Mouse (Mus musculus) thymus, postnatal 14 days (tissue): ENCODE measurements around the gene Lmo2.

Experiments used
- DNase-seq: peaks from one replicate; pipeline ENCODE4 v3.0.0; 2021

Gene Lmo2

GRCm38 (mm10) chr2:103945571-103946092, 12.2 kb upstream of the Lmo2 start:
- DNase-seq, result peak; percentile 40

- no peak for DNase-seq
These were observed 10.9 kb upstream of the Lmo2 start for GRCm38 (mm10) chr2:103946892-103947291.

GRCm38 (mm10) chr2:103947982-103948655, 9.7 kb upstream of the Lmo2 start:
- no peak for DNase-seq

- no peak for DNase-seq
These were observed 4.5 kb upstream of the Lmo2 start for GRCm38 (mm10) chr2:103953050-103953835.

GRCm38 (mm10) chr2:103955714-103956113, 2.1 kb upstream of the Lmo2 start:
- no peak for DNase-seq

GRCm38 (mm10) chr2:103956867-103957266, 919 bp upstream of the Lmo2 start:
- DNase-seq, result no peak

GRCm38 (mm10) chr2:103958634-103959033, 848 bp downstream of the Lmo2 start:
- DNase-seq, result no peak

GRCm38 (mm10) chr2:103959066-103959465, 1.3 kb downstream of the Lmo2 start:
- DNase-seq, result no peak

GRCm38 (mm10) chr2:103959574-103959973, 1.8 kb downstream of the Lmo2 start:
- no peak for DNase-seq

GRCm38 (mm10) chr2:103962349-103962748, 4.6 kb downstream of the Lmo2 start:
- no peak for DNase-seq

GRCm38 (mm10) chr2:103965391-103965790, 7.6 kb downstream of the Lmo2 start:
- DNase-seq, result no peak

- no peak for DNase-seq
These were observed 10.4 kb downstream of the Lmo2 start for GRCm38 (mm10) chr2:103968186-103968585.

- DNase-seq, result no peak
These were observed 11.2 kb downstream of the Lmo2 start for GRCm38 (mm10) chr2:103968919-103969436.

GRCm38 (mm10) chr2:103969437-103970040, 11.8 kb downstream of the Lmo2 start:
- peak; percentile 17 for DNase-seq

- peak; percentile 33 for DNase-seq
These were observed 12.4 kb downstream of the Lmo2 start for GRCm38 (mm10) chr2:103970041-103970790.

- DNase-seq, result no peak
These were observed 13.2 kb downstream of the Lmo2 start for GRCm38 (mm10) chr2:103970791-103971649.

GRCm38 (mm10) chr2:103971838-103972237, 14.1 kb downstream of the Lmo2 start:
- no peak for DNase-seq

GRCm38 (mm10) chr2:103975904-103976303, 18.1 kb downstream of the Lmo2 start:
- no peak for DNase-seq

- DNase-seq, result no peak
These were observed 19.4 kb downstream of the Lmo2 start for GRCm38 (mm10) chr2:103977216-103977615.

- no peak for DNase-seq
These were observed 19.9 kb downstream of the Lmo2 start for GRCm38 (mm10) chr2:103977716-103978115.

GRCm38 (mm10) chr2:103982250-103982649, 24.5 kb downstream of the Lmo2 start:
- peak; percentile 71 for DNase-seq

GRCm38 (mm10) chr2:103983146-103983545, 25.4 kb downstream of the Lmo2 start:
- DNase-seq, result no peak
